Mouse (Mus musculus) kidney, embryonic 14.5 days (tissue): ENCODE results near the gene Iqgap2. TPM values are rescaled to one million over a fixed set of nuclear protein-coding genes. Genes with fewer than 3 reads are reported as not detected.

Experiments
- ATAC-seq: fragments of 200-750 bp; cut with Nextera tagmentation; 2 replicates; pipeline ENCODE4 v1.8.0; 2017; ENCODE audit warnings: moderate number of reproducible peaks, mild to moderate bottlenecking, moderate TSS enrichment, moderate library complexity; ENCODE audit not compliant: low FRiP score, low TSS enrichment
- H3K27ac ChIP-seq: fragments of 300-500 bp; sonication (generic); 2 replicates; pipeline ENCODE4 v1.5.1; 2014; ENCODE audit warnings: low read depth, mild to moderate bottlenecking, low read length, moderate library complexity, mixed read lengths
- H3K27me3 ChIP-seq: fragments of 300-500 bp; sonication (generic); 2 replicates; pipeline ENCODE4 v1.6.1; 2014; ENCODE audit warnings: mild to moderate bottlenecking, low read length; ENCODE audit not compliant: control insufficient read depth, insufficient read depth
- H3K36me3 ChIP-seq: fragments of 300-500 bp; sonication (generic); 2 replicates; pipeline ENCODE4 v1.6.1; 2014; ENCODE audit warnings: low read length, mixed read lengths; ENCODE audit not compliant: control insufficient read depth, insufficient read depth
- H3K4me1 ChIP-seq: fragments of 300-500 bp; sonication (generic); 2 replicates; pipeline ENCODE4 v1.6.1; 2014; ENCODE audit warnings: low read length, mixed read lengths; ENCODE audit not compliant: control insufficient read depth, insufficient read depth
- H3K4me2 ChIP-seq: fragments of 300-500 bp; sonication (generic); replicated peaks from 2 replicates; pipeline ENCODE4 v1.6.1; 2014; ENCODE audit warnings: low read depth, mild to moderate bottlenecking, low read length
- H3K4me3 ChIP-seq: fragments of 300-500 bp; sonication (generic); 2 replicates; pipeline ENCODE4 v1.5.1; 2014; ENCODE audit warnings: mild to moderate bottlenecking, low read length
- H3K9ac ChIP-seq: fragments of 300-500 bp; sonication (generic); 2 replicates; pipeline ENCODE4 v1.6.1; 2014; ENCODE audit warnings: low read depth, mild to moderate bottlenecking, low read length, moderate library complexity
- H3K9me3 ChIP-seq: fragments of 300-500 bp; sonication (generic); 2 replicates; pipeline ENCODE4 v1.6.1; 2016; ENCODE audit warnings: low read length; ENCODE audit not compliant: control insufficient read depth
- WGBS: fragments of 180-500 bp; shearing (Covaris S2); extraction: QIAGEN DNeasy Blood & Tissue Kit; methylation state at CpG from one replicate; pipeline ENCODE4 v1.1.7; 2014; 5-methylcytosine and 5-hydroxymethylcytosine counted together
- polyA plus RNA-seq: library from polyadenylated mRNA; unstranded; fragments of >200 nt; fragmentation: Nextera tagmentation; extraction: Ambion mirVana; gene quantifications from 2 replicates; pipeline ENCODE4 v1.2.1, GENCODE M21; 2014

The Iqgap2 gene
- polyA plus RNA-seq, 1 experiment from 2014 or later = 11.2 TPM

GRCm38 (mm10) chr13:95902696-95903095 lies 11.0 kb upstream of the Iqgap2 start:
- ATAC-seq = no peak
- no peaks in the 10 kb centered on the region for H3K9me3 ChIP-seq
- H3K9ac ChIP-seq = no peak overlapping the region
- no peak overlapping the region for H3K27ac ChIP-seq
- no peaks in the 10 kb centered on the region for H3K27me3 ChIP-seq
- no peak overlapping the region for H3K4me2 ChIP-seq
- 95% methylated on average over 3 of the region's 3 CpGs for WGBS
- H3K4me3 ChIP-seq = no peak overlapping the region
- no peaks in the 10 kb centered on the region for H3K4me1 ChIP-seq
- no peaks in the 10 kb centered on the region for H3K36me3 ChIP-seq

DNA sequence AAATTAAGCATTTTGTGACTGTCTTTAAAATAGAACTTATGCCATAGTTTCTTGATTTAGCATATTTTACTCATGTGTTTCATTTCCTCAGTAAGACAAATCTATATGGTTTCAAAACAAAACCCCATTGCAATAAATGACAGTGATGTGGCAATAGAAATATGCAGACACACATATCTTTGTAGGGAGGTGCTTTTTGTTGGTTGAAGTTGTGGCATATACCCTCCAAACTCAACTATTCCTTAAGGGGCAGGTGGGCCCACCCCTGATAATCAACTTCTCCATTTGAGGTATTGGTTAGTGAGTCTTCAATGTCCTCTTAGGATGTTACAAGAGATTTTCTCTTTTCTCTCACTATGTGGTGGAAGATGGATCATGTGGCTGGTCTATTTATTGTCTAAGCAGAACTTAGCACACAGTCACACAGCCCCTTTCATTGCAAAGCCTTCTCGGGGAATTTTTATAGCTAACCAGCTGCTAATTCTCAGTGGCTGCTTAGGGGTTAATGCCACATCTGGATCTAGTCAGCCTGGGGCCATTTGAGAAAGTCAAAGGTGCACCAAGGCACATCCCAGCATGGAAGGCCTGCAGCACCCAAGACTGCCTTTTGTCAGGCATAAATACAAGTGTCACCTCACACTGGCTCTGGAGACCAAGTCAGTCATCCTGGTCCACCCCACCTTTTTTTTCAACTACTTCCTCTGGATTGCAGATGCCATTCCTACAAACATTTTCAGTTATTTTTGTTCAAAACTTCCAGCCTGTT lies 8.3 kb upstream of the Iqgap2 start:
- 29% methylated on average over 1 of the region's 1 CpGs for WGBS
- H3K27ac ChIP-seq = no peak overlapping the region

DNA sequence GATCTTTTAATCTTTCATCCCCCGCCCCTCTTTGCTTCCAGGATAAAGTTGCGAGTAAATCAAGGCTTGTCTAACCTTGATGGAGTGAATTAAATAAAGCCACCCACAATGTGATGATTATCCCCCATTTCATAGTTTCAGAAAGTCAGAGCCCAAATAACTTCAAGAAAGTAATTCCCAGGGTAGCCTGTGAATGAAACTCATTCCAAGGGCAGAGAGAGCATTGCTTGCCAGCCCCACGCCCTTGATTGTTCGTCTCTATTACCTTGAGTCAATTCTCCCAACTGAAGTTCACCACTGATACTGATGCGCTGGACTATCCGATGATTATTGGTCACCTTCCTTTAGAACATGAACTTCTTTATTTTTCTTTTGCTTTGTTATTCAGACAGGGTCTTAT lies 4.8 kb upstream of the Iqgap2 start:
- H3K9me3 ChIP-seq = no peaks in the 10 kb centered on the region
- no peaks in the 10 kb centered on the region for H3K36me3 ChIP-seq
- H3K4me2 ChIP-seq = no peak overlapping the region
- no peak overlapping the region for H3K4me3 ChIP-seq
- no peak overlapping the region for H3K27ac ChIP-seq
- H3K9ac ChIP-seq = no peak overlapping the region
- H3K27me3 ChIP-seq = no peaks in the 10 kb centered on the region
- no peak for ATAC-seq
- H3K4me1 ChIP-seq = no peaks in the 10 kb centered on the region
- 90% methylated on average over 6 of the region's 6 CpGs for WGBS

More for the DNA sequence above, 8.3 kb upstream of the Iqgap2 start:
- no peak overlapping the region for H3K4me3 ChIP-seq
- H3K4me2 ChIP-seq = no peak overlapping the region
- H3K9me3 ChIP-seq = no peaks in the 10 kb centered on the region
- H3K4me1 ChIP-seq = no peaks in the 10 kb centered on the region
- H3K27me3 ChIP-seq = no peaks in the 10 kb centered on the region
- ATAC-seq = no peak
- no peak overlapping the region for H3K9ac ChIP-seq
- no peaks in the 10 kb centered on the region for H3K36me3 ChIP-seq

GRCm38 (mm10) chr13:95893166-95893565 lies 1.4 kb upstream of the Iqgap2 start:
- no peak overlapping the region for H3K9ac ChIP-seq
- no peak; the same call in 1 of the 2 replicates for ATAC-seq

GRCm38 (mm10) chr13:95892611-95893145 lies 956 bp upstream of the Iqgap2 start:
- Histone ChIP-seq H3K4me2 (peak overlapping the region; percentile 70), H3K4me1 (no peaks in the 10 kb centered on the region), H3K4me3 (peak overlapping the region; percentile 49), H3K9ac (peak overlapping the region; percentile 69; the same call in 1 of the 2 replicates), H3K27ac (no peak overlapping the region; the same call in 1 of the 2 replicates), H3K27me3 (0 out of 2 replicates have a peak, but pooled peaks cover 4% of the 10 kb centered on the region), H3K9me3 (no peaks in the 10 kb centered on the region), H3K36me3 (no peaks in the 10 kb centered on the region)
- ATAC-seq = no peak; the same call in 1 of the 2 replicates
- 22% methylated on average over 12 of the region's 12 CpGs for WGBS

More at GRCm38 (mm10) chr13:95893166-95893565, 1.4 kb upstream of the Iqgap2 start:
- H3K27me3 ChIP-seq = 0 out of 2 replicates have a peak, but pooled peaks cover 4% of the 10 kb centered on the region
- no peaks in the 10 kb centered on the region for H3K9me3 ChIP-seq
- no peak overlapping the region for H3K4me2 ChIP-seq
- H3K27ac ChIP-seq = no peak overlapping the region
- no peak overlapping the region for H3K4me3 ChIP-seq
- 85% methylated on average over 4 of the region's 4 CpGs for WGBS
- H3K4me1 ChIP-seq = no peaks in the 10 kb centered on the region
- H3K36me3 ChIP-seq = no peaks in the 10 kb centered on the region

- WGBS = 1% methylated on average over 38 of the region's 52 CpGs
Measured at GRCm38 (mm10) chr13:95891926-95892610, 346 bp upstream of the Iqgap2 start.

DNA sequence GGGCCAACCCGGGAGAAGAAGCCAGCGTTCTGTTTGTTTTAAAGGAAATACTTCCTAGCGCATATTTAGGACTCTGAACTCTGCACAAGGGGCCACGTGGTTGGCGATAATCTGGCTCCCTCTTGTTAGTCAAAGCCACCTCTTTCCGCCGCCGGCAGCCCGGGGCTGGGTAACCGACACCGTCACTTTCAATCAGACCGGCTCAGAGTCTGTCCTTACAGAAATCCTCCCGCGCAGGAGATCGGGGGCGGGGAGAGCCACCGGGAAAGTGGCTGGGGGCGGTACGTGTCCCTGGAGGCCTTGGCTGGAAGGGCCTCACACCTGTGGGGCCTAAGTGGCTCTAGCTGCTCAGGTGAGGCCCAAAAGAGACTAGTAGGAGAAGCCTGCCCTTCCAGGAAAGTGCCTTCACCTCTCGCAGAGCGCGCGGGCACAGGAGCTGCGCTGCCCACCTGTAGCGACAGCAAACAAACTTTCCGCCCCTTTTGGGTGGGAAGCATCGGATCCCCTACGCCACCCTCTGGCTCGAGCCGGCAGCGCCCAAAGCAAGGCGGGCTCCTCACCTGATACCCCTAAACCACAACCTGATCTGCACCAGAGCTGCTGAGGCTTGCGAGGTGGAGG lies 761 bp downstream of the Iqgap2 start:
- H3K27me3 ChIP-seq = 0 out of 2 replicates have a peak, but pooled peaks cover 4% of the 10 kb centered on the region
- H3K4me2 ChIP-seq = peak overlapping the region; percentile 70
- H3K4me3 ChIP-seq = peak overlapping the region; percentile 49
- H3K9ac ChIP-seq = peak overlapping the region; percentile 69
- H3K36me3 ChIP-seq = no peaks in the 10 kb centered on the region
- under 1% methylated on average over 33 of the region's 33 CpGs for WGBS
- H3K27ac ChIP-seq = no peak overlapping the region
- H3K4me1 ChIP-seq = no peaks in the 10 kb centered on the region
- ATAC-seq = peak; percentile 47; the same call in 1 of the 2 replicates
- no peaks in the 10 kb centered on the region for H3K9me3 ChIP-seq

More at GRCm38 (mm10) chr13:95891926-95892610, 346 bp upstream of the Iqgap2 start:
- no peaks in the 10 kb centered on the region for H3K4me1 ChIP-seq
- peak overlapping the region; percentile 49 for H3K4me3 ChIP-seq
- no peaks in the 10 kb centered on the region for H3K9me3 ChIP-seq
- H3K27me3 ChIP-seq = 0 out of 2 replicates have a peak, but pooled peaks cover 4% of the 10 kb centered on the region
- H3K4me2 ChIP-seq = peak overlapping the region; percentile 70
- H3K27ac ChIP-seq = no peak overlapping the region; the same call in 1 of the 2 replicates
- peak overlapping the region; percentile 69 for H3K9ac ChIP-seq
- H3K36me3 ChIP-seq = no peaks in the 10 kb centered on the region
- ATAC-seq = peak; percentile 89

DNA sequence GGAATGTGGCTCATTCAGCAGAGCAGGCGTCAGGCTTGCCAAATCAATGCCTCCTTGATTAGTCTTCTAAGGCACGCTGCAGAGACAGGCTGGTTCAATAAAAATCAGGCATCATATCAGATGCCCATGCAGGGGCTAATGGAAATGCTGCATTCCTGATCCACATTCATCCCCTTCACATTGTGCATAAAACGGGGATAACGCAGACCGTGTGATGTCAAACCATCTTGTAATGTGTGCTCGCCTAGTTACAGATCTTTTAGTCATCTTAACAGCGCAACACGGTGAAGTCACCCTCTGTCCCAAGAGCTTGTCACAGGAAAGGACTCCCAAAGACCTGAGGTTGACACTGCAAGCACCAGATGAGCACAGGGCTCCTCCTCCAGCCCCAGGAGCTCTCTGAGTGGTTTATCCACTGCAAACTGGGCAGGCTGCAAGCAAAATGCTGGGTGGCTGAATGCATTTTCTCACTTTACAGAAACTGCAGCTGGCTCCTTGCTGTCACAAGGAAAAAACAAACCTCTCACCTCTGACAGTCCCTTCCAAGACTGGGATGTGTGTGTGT lies 1.7 kb downstream of the Iqgap2 start:
- H3K4me3 ChIP-seq = no peak overlapping the region
- H3K4me2 ChIP-seq = peak overlapping the region; percentile 23
- no peak for ATAC-seq
- no peak overlapping the region for H3K27ac ChIP-seq
- H3K36me3 ChIP-seq = no peaks in the 10 kb centered on the region
- no peaks in the 10 kb centered on the region for H3K4me1 ChIP-seq
- no peaks in the 10 kb centered on the region for H3K9me3 ChIP-seq
- 36% methylated on average over 8 of the region's 8 CpGs for WGBS
- 0 out of 2 replicates have a peak, but pooled peaks cover 4% of the 10 kb centered on the region for H3K27me3 ChIP-seq
- H3K9ac ChIP-seq = no peak overlapping the region
